14 mouse cellular contexts compared by ENCODE assay signal in the genomic region with DNA sequence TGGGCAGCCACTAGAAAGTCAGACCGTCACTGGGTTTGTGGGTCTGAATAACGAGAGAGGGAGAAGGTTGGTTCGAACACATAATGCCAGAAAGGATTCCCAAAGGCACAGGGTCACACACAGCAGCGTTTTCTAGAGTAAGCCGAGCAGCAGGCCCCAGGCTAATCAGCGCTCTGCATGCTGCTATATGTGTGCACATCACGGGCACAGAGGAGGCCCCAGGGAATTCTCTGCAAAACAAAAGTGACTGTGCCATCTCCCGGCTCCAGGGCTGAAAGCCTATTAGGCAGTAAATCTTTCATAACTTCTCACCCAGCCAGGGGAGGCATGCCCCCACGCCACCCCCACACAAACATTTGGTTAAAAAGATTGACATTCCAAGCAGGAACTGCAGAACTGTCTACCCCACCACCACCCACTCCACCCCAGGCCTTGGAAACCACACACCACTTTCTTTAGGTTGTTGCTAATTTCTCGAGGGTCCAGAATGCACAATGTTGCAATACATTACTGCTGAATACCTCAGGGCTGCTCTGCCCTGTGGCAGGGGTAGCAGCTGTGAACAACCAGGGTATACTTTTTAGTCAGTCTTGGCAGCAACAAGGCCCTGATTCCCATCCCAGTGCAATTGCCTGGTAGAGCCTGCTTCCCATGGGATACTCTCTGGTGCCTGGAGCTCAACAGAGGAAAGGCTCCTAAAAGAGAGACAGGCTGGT.
DNase-seq lines count a peak whose midpoint lies in the region; ATAC-seq lines count a peak whose summit lies in the region.
"Had no signal": no experiment of that assay in that cellular context is flagged by ENCODE, and none has a peak within 500 bp of the region (broad histone marks: within the 10 kb centered on the region; RNA-seq: fewer than 3 reads in every experiment).

No protein-coding gene starts in this region.

- DNase-seq in layer of hippocampus, adult 8-10 months (ENCODE audit: low spot score in 2 of 2) = peak; percentile 28 to 31
- DNase-seq in layer of hippocampus, adult 9-10 months (ENCODE audit: low spot score) = no peak
- DNase-seq in ovary, adult 18-20 months (ENCODE audit: low spot score) = no peak
- DNase-seq: cerebellum, postnatal 14 days; heart, adult 18-20 months; heart, postnatal 14 days; kidney, adult 9 months; lung, adult 2 months; thymus, postnatal 14 days had no signal

- H3K27me3 ChIP-seq in forebrain, embryonic 15.5 days = no peaks in the 10 kb centered on the region
- H3K27me3 ChIP-seq in hindbrain, embryonic 16.5 days (replicated peaks; ENCODE audit: control insufficient read depth, insufficient read depth, low read length) = no peaks in the 10 kb centered on the region; the same call in 1 of the 2 replicates
- H3K27me3 ChIP-seq in neural tube, embryonic 12.5 days (replicated peaks) = no peaks in the 10 kb centered on the region
- no peaks in the 10 kb centered on the region for H3K27me3 ChIP-seq in kidney, embryonic 15.5 days
- H3K27me3 ChIP-seq: megakaryocyte, embryonic 14.5 days had no signal

- H3K9ac ChIP-seq in forebrain, embryonic 15.5 days (replicated peaks) = no peak overlapping the region
- H3K9ac ChIP-seq in hindbrain, embryonic 16.5 days (ENCODE audit: low read depth, low read length) = no peak overlapping the region
- H3K9ac ChIP-seq in neural tube, embryonic 12.5 days = no peak overlapping the region
- no peak overlapping the region for H3K9ac ChIP-seq in kidney, embryonic 15.5 days

- peaks cover 9% of the 10 kb centered on the region; the same call in 1 of the 2 replicates for H3K4me1 ChIP-seq in forebrain, embryonic 15.5 days
- H3K4me1 ChIP-seq in hindbrain, embryonic 16.5 days (ENCODE audit: control insufficient read depth, insufficient read depth, low read depth, low read length) = peaks cover 8% of the 10 kb centered on the region
- peaks cover 16% of the 10 kb centered on the region for H3K4me1 ChIP-seq in neural tube, embryonic 12.5 days
- H3K4me1 ChIP-seq in kidney, embryonic 15.5 days = peaks cover 4% of the 10 kb centered on the region; the same call in 1 of the 2 replicates
- H3K4me1 ChIP-seq: megakaryocyte, embryonic 14.5 days had no signal

- WGBS in forebrain, embryonic 15.5 days = 16% methylated on average over 10 of the region's 10 CpGs
- 15% methylated on average over 10 of the region's 10 CpGs for WGBS in hindbrain, embryonic 16.5 days
- WGBS in neural tube, embryonic 12.5 days = 31% methylated on average over 10 of the region's 10 CpGs
- WGBS in kidney, embryonic 15.5 days = 36% methylated on average over 10 of the region's 10 CpGs

- no peak overlapping the region for H3K4me2 ChIP-seq in forebrain, embryonic 15.5 days (replicated peaks)
- no peak overlapping the region for H3K4me2 ChIP-seq in hindbrain, embryonic 16.5 days (ENCODE audit: low read length)
- no peak overlapping the region for H3K4me2 ChIP-seq in neural tube, embryonic 12.5 days (replicated peaks)
- H3K4me2 ChIP-seq in kidney, embryonic 15.5 days = no peak overlapping the region

- H3K9me3 ChIP-seq in forebrain, embryonic 15.5 days = no peaks in the 10 kb centered on the region
- no peaks in the 10 kb centered on the region for H3K9me3 ChIP-seq in hindbrain, embryonic 16.5 days (ENCODE audit: control insufficient read depth, low read length)
- no peaks in the 10 kb centered on the region for H3K9me3 ChIP-seq in neural tube, embryonic 12.5 days
- H3K9me3 ChIP-seq in kidney, embryonic 15.5 days (replicated peaks) = no peaks in the 10 kb centered on the region

- no peaks in the 10 kb centered on the region for H3K36me3 ChIP-seq in forebrain, embryonic 15.5 days
- no peaks in the 10 kb centered on the region for H3K36me3 ChIP-seq in hindbrain, embryonic 16.5 days (ENCODE audit: control insufficient read depth, insufficient read depth, low read length)
- no peaks in the 10 kb centered on the region for H3K36me3 ChIP-seq in neural tube, embryonic 12.5 days
- H3K36me3 ChIP-seq in kidney, embryonic 15.5 days = no peaks in the 10 kb centered on the region

- no peak overlapping the region for H3K4me3 ChIP-seq in forebrain, embryonic 15.5 days
- H3K4me3 ChIP-seq in hindbrain, embryonic 16.5 days (ENCODE audit: low read length) = no peak overlapping the region
- no peak overlapping the region for H3K4me3 ChIP-seq in neural tube, embryonic 12.5 days
- no peak overlapping the region for H3K4me3 ChIP-seq in kidney, embryonic 15.5 days (replicated peaks)
- H3K4me3 ChIP-seq: megakaryocyte, embryonic 14.5 days had no signal

- ATAC-seq in forebrain, embryonic 15.5 days (replicated peaks) = no peak
- peak; percentile 80 for ATAC-seq in hindbrain, embryonic 16.5 days
- peak; percentile 89 for ATAC-seq in neural tube, embryonic 12.5 days (ENCODE audit: low FRiP score, low read depth)
- no peak for ATAC-seq in kidney, embryonic 15.5 days (replicated peaks; ENCODE audit: low FRiP score)

- H3K27ac ChIP-seq in forebrain, embryonic 15.5 days (replicated peaks) = 0 out of 2 replicates have a peak overlapping the region, but pooled peaks have one; percentile 5
- H3K27ac ChIP-seq in hindbrain, embryonic 16.5 days (ENCODE audit: low read depth, low read length) = peak overlapping the region; percentile 32; the same call in 1 of the 2 replicates
- H3K27ac ChIP-seq in neural tube, embryonic 12.5 days = peak overlapping the region; percentile 57
- no peak overlapping the region for H3K27ac ChIP-seq in kidney, embryonic 15.5 days

Comparison
In these comparisons a context has a peak if more than half of its experiments do, and no peak if none do; other contexts are left out.
1. DNase-seq: peak in layer of hippocampus, adult 8-10 months (2 of 2); none in layer of hippocampus, adult 9-10 months (single experiment) and ovary, adult 18-20 months (single experiment).
2. ATAC-seq: peak in hindbrain, embryonic 16.5 days (single experiment) and neural tube, embryonic 12.5 days (single experiment); none in forebrain, embryonic 15.5 days (single experiment) and kidney, embryonic 15.5 days (single experiment).